Mouse (Mus musculus) ES-E14 (cell line): Measurements from ENCODE around the gene Sept10. TPM values are rescaled to one million over a fixed set of nuclear protein-coding genes. Genes with fewer than 3 reads are reported as not detected.

ENCODE experiments used
- DNase-seq: peaks from one replicate; pipeline ENCODE4 v3.0.0-alpha.2; 2013; ENCODE audit warnings: low read depth, low spot score
- H3K27ac ChIP-seq: 2 replicates; pipeline ENCODE4 v1.5.1; 2012; ENCODE audit warnings: low read depth, mild to moderate bottlenecking, low read length, moderate library complexity, mixed read lengths; ENCODE audit not compliant: poor library complexity, insufficient read depth, severe bottlenecking
- H3K36me3 ChIP-seq: 2 replicates; pipeline ENCODE4 v1.6.1; 2012; ENCODE audit warnings: mild to moderate bottlenecking, low read length, moderate library complexity, mixed read lengths; ENCODE audit not compliant: control insufficient read depth, poor library complexity, insufficient read depth, severe bottlenecking
- H3K4me1 ChIP-seq, 2 experiments: fragments of 150-350 bp in 1 of 2; sonication (generic) in 1 of 2; 2 replicates each; pipeline ENCODE4 v1.6.1; 2012; ENCODE audit warnings: low read length in 2 of 2, mild to moderate bottlenecking in 1 of 2, mixed read lengths in 1 of 2; ENCODE audit not compliant: control insufficient read depth in 2 of 2, insufficient read depth in 2 of 2, poor library complexity in 1 of 2
- H3K4me3 ChIP-seq, 2 experiments: fragments of 150-350 bp in 1 of 2; sonication (generic) in 1 of 2; 2 replicates each; pipeline ENCODE4 v1.5.1; 2012; ENCODE audit warnings: low read length in 2 of 2, low read depth in 1 of 2, mild to moderate bottlenecking in 1 of 2, mixed read lengths in 1 of 2; ENCODE audit not compliant: insufficient read depth in 1 of 2, poor library complexity in 1 of 2, severe bottlenecking in 1 of 2
- H3K9ac ChIP-seq: 2 replicates; pipeline ENCODE4 v1.6.1; 2012; ENCODE audit warnings: low read depth, mild to moderate bottlenecking, low read length, mixed read lengths; ENCODE audit not compliant: poor library complexity, insufficient read depth, severe bottlenecking
- H3K9me3 ChIP-seq: fragments of 150-350 bp; sonication (generic); 2 replicates; pipeline ENCODE4 v1.6.1; 2012; ENCODE audit warnings: low read depth, mild to moderate bottlenecking, low read length; ENCODE audit not compliant: control insufficient read depth, insufficient read depth
- CHD2 ChIP-seq: IDR thresholded peaks from 2 replicates; pipeline ENCODE4 v1.6.1; 2014; ENCODE audit warnings: mild to moderate bottlenecking, low read depth, low read length, inconsistent platforms
- HCFC1 ChIP-seq: IDR thresholded peaks from 2 replicates; pipeline ENCODE4 v1.6.1; 2012; ENCODE audit warnings: low read length, inconsistent platforms, borderline replicate concordance; ENCODE audit not compliant: insufficient read depth
- MAFK ChIP-seq: IDR thresholded peaks from 2 replicates; pipeline ENCODE4 v1.6.1; 2014; ENCODE audit warnings: mild to moderate bottlenecking, low read depth, low read length, inconsistent platforms; ENCODE audit not compliant: insufficient read depth
- ZC3H11A ChIP-seq: IDR thresholded peaks from 2 replicates; pipeline ENCODE4 v1.6.1; 2012; ENCODE audit warnings: low read depth, mild to moderate bottlenecking, inconsistent platforms, low read length, borderline replicate concordance
- ZNF384 ChIP-seq: IDR thresholded peaks from 2 replicates; pipeline ENCODE4 v1.6.1; 2012; ENCODE audit warnings: low read depth, low read length, inconsistent platforms
- in situ Hi-C, 2 experiments: fragments of 600-800 bp; cut with MboI; formaldehyde crosslinking; loops; one replicate each; pipeline ENCODE4 v1.15.1; 2025; ENCODE audit warnings: low sequenced_read_pairs in 2 of 2, inconsistent platforms in 1 of 2; ENCODE audit not compliant: unreplicated experiment in 2 of 2
- total RNA-seq: library from RNA; depleted of rRNA; stranded (reverse); fragments of 300-350 nt; gene quantifications from 2 replicates; pipeline ENCODE4 v1.2.3, GENCODE M21; 2012

Sept10 gene
- total RNA-seq, 1 experiment, result 16.8 TPM

DNA sequence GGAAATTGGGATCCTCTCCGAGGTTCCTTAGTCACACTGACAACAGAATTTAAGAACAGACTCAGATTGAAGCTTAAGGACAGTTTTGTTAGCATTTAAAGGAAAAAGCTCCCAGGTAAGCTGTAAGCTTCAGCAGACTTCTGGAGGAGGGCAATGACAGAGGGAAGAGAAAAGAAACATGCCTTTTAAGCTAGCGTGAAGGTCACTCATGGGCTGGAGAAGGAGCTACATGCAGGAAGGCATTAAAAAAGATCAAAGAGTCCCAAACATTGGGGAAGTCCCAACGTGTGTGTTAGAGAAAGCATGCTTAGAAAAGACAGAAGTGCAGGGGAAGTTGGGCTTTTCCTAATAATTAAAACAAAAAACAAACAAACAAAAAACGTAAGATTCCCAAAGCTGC lies 14.2 kb upstream of the Sept10 start:
- TF ChIP-seq HCFC1 (no peak), MAFK (no peak), ZNF384 (no peak), ZC3H11A (no peak), CHD2 (no peak)
- no peaks in the 10 kb centered on the region for H3K4me1 ChIP-seq
- no peaks in the 10 kb centered on the region for H3K36me3 ChIP-seq
- in situ Hi-C loops, result no loop called here
- H3K27ac ChIP-seq, result no peak overlapping the region
- no peak overlapping the region for H3K9ac ChIP-seq
- H3K9me3 ChIP-seq, result no peaks in the 10 kb centered on the region
- H3K4me3 ChIP-seq, result no peak overlapping the region
- DNase-seq, result no peak

DNA sequence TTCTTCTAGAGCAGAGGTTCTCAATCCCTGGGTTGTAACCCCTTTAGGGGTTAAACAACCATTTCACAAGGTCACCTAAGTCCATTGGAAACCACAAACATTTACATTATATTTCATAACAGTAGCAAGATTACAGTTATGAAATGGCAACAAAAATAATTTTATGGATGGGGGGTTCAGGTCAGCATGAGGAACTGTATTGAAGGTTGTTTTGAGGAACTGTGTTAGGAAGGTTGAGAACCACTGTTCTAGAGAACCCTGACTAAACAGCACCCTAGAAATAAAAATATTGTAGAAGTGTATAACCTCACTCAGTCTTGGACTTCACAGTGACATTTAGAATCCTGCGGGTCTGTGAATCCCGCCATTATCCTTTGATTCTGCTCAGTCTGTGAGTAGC lies 13.6 kb upstream of the Sept10 start:
- Histone ChIP-seq H3K9me3 (no peaks in the 10 kb centered on the region), H3K27ac (no peak overlapping the region), H3K4me3 (no peak overlapping the region), H3K4me1 (no peaks in the 10 kb centered on the region), H3K9ac (no peak overlapping the region), H3K36me3 (no peaks in the 10 kb centered on the region)
- no peak for DNase-seq
- TF ChIP-seq CHD2 (no peak), HCFC1 (no peak), ZNF384 (no peak), ZC3H11A (no peak), MAFK (no peak)
- in situ Hi-C loops, result no loop called here

DNA sequence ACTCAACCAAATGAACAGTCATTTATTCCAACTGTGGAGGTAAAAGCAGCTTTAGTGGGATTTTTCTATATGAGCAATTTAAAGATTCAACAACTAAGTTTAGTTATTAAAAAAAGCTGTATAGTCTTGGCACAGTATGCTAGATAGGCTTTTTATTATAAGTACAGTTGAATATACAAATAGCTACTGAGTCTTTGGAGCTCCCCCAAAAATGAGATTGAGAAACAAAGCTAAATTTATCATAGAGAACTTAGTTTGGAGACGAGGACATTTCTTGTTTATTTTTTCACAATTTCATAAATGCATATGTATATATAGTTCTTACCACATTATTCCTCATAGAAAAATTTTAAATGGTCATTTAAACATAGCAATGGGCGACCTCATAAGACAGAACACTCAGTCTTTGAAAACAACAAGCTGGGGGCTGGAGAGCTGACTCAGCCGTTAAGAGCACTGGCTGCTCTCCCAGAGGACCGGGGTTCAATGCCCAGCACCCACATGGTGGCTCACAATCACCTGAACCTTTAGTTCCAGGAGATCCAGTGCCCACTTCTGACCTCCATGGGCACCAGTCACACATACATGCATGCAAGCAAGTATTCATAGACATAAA lies 7.7 kb upstream of the Sept10 start:
- TF ChIP-seq ZNF384, result no peak
- TF ChIP-seq MAFK, result no peak
- no peak for TF ChIP-seq HCFC1
- TF ChIP-seq ZC3H11A, result no peak
- no peak for TF ChIP-seq CHD2
- no peak overlapping the region for H3K27ac ChIP-seq
- no peaks in the 10 kb centered on the region for H3K4me1 ChIP-seq
- H3K36me3 ChIP-seq, result no peaks in the 10 kb centered on the region
- H3K9me3 ChIP-seq, result no peaks in the 10 kb centered on the region
- DNase-seq, result no peak
- H3K4me3 ChIP-seq, result no peak overlapping the region
- in situ Hi-C loops, result no loop called here
- no peak overlapping the region for H3K9ac ChIP-seq

DNA sequence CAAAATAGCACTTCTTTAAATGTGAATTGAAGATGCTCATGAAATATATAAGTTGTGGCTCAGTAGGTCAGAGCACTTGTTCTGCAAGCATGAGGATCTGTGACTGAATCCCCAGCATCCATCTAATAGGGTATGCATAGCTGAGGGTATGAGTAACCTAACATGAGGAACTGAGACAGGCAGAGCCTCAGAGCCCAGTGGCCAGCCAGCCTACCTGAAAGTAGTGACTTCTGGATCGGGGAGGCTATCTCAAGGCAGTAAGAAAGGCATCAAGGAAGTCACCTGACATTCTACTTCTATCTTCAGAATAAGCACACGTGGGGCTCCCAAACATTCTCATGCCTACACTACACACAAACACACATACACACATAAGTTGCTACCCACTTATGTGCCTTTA lies 3.5 kb upstream of the Sept10 start:
- Histone ChIP-seq H3K4me3 (no peak overlapping the region), H3K36me3 (no peaks in the 10 kb centered on the region), H3K4me1 (peaks cover 0 to 3% of the 10 kb centered on the region in 2 experiments; a peak in 1 of 4 replicates), H3K9me3 (no peaks in the 10 kb centered on the region), H3K9ac (no peak overlapping the region), H3K27ac (no peak overlapping the region)
- in situ Hi-C loops, result no loop called here
- TF ChIP-seq ZNF384 (no peak), ZC3H11A (no peak), CHD2 (no peak), HCFC1 (no peak), MAFK (no peak)
- no peak for DNase-seq

DNA sequence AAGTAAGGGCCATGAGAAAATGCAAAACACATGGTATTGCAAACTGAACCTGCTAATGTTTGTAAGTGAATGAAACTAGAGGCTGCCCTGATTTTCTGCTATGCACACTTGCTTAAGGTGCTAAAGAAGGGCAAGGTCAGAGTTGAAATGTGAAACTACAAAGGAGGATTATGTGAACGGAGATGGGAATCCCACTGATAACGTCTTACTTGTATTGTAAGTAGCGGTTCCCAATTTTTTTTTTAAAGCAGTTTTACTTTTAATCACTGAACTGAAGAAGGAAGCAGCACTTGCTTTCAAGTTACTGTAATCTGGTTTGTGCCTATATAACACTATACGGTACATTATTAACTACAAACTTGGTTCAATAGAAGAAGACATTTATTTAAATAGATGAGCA lies 2.2 kb upstream of the Sept10 start:
- TF ChIP-seq MAFK (no peak), HCFC1 (no peak), ZNF384 (no peak)
- no peak overlapping the region for H3K4me3 ChIP-seq

More for the DNA sequence above, 2.2 kb upstream of the Sept10 start:
- in situ Hi-C loops, result no loop called here
- Histone ChIP-seq H3K9me3 (no peaks in the 10 kb centered on the region), H3K27ac (no peak overlapping the region), H3K36me3 (no peaks in the 10 kb centered on the region), H3K9ac (no peak overlapping the region), H3K4me1 (peaks cover 0 to 3% of the 10 kb centered on the region in 2 experiments; a peak in 1 of 4 replicates)
- no peak for DNase-seq
